Mouse (Mus musculus) forebrain, embryonic 15.5 days (tissue): ENCODE measurements around the gene Naa10. TPM values are rescaled to one million over a fixed set of nuclear protein-coding genes. Genes with fewer than 3 reads are reported as not detected.
A peak's percentile ranks its signal among the peaks of the same experiment; 100 is the strongest.

Experiments
- ATAC-seq: fragments of 200-750 bp; cut with Nextera tagmentation; replicated peaks from 2 replicates; pipeline ENCODE4 v1.8.0; 2017; ENCODE audit warnings: mild to moderate bottlenecking, moderate TSS enrichment, moderate library complexity
- H3K27ac ChIP-seq: fragments of 300-500 bp; sonication (generic); replicated peaks from 2 replicates; pipeline ENCODE4 v1.5.1; 2015; ENCODE audit warnings: mild to moderate bottlenecking, inconsistent platforms
- H3K27me3 ChIP-seq: fragments of 300-500 bp; sonication (generic); 2 replicates; pipeline ENCODE4 v1.6.1; 2015; ENCODE audit warnings: inconsistent platforms
- H3K36me3 ChIP-seq: fragments of 300-500 bp; sonication (generic); 2 replicates; pipeline ENCODE4 v1.6.1; 2015; ENCODE audit warnings: mild to moderate bottlenecking, inconsistent platforms
- H3K4me1 ChIP-seq: fragments of 300-500 bp; sonication (generic); 2 replicates; pipeline ENCODE4 v1.6.1; 2015; ENCODE audit warnings: inconsistent platforms
- H3K4me2 ChIP-seq: fragments of 300-500 bp; sonication (generic); replicated peaks from 2 replicates; pipeline ENCODE4 v1.6.1; 2015; ENCODE audit warnings: mild to moderate bottlenecking, inconsistent platforms
- H3K4me3 ChIP-seq: fragments of 300-500 bp; sonication (generic); 2 replicates; pipeline ENCODE4 v1.5.1; 2015; ENCODE audit warnings: mild to moderate bottlenecking, inconsistent platforms
- H3K9ac ChIP-seq: fragments of 300-500 bp; sonication (generic); replicated peaks from 2 replicates; pipeline ENCODE4 v1.6.1; 2015; ENCODE audit warnings: mild to moderate bottlenecking, inconsistent platforms
- H3K9me3 ChIP-seq: fragments of 300-500 bp; sonication (generic); 2 replicates; pipeline ENCODE4 v1.6.1; 2016; ENCODE audit warnings: inconsistent platforms
- WGBS: fragments of 180-500 bp; shearing (Covaris S2); methylation state at CpG from one replicate; pipeline ENCODE4 v1.1.7; 2015; ENCODE audit warnings: mixed read lengths; 5-methylcytosine and 5-hydroxymethylcytosine counted together
- polyA plus RNA-seq: library from polyadenylated mRNA; unstranded; fragments of >200 nt; fragmentation: Nextera tagmentation; extraction: Ambion mirVana; gene quantifications from 2 replicates; pipeline ENCODE4 v1.2.1, GENCODE M21; 2015

The Naa10 gene
- polyA plus RNA-seq, 1 experiment from 2014 or later, result 108 TPM

DNA sequence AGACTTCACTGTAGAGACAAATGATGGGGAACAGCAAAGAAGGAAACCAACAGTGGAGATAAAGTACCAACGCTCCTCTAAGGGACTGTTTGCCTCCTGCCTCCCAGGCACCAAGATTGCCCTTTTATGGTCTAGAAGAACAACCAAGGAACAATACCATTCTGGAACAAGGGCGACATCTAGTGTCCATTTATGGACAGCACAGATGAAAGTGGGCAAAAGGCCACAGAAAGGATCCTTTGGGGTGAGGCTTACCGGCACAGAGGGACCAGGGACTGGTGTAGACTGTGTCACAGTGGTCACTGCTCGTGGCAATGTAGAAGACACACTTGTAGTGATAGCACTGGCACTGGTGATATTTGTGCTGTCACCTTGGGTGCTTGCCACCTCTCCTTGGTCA lies 26.9 kb upstream of the Naa10 start:
- Histone ChIP-seq H3K36me3 (peaks cover 81% of the 10 kb centered on the region), H3K9me3 (no peaks in the 10 kb centered on the region), H3K27ac (no peak overlapping the region), H3K9ac (no peak overlapping the region), H3K4me1 (no peaks in the 10 kb centered on the region), H3K4me2 (no peak overlapping the region), H3K4me3 (no peak overlapping the region), H3K27me3 (no peaks in the 10 kb centered on the region)
- WGBS, result 36% methylated on average over 4 of the region's 4 CpGs
- peak; percentile 49 for ATAC-seq

DNA sequence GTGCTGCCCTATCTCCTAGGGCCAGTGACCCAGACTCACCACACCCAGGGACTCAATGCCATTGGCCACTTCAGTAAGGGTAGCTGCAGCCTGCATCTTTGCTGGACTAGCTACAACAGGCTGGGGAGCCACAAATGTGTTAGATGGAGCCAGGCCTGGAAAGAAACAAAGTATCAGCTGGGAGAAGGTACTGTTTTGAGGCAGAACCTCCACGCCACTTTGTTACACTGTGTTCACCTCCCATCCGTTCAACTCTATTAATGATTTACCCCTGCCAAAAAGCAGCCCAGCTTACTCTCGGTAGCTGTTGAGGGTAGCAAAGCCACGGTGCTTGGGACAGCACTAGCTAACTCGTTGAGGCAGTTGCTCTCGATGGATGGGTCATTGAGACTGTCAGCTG lies 25.2 kb upstream of the Naa10 start:
- no peaks in the 10 kb centered on the region for H3K9me3 ChIP-seq
- no peak overlapping the region for H3K4me3 ChIP-seq
- no peak for ATAC-seq
- H3K4me1 ChIP-seq, result no peaks in the 10 kb centered on the region
- H3K27ac ChIP-seq, result no peak overlapping the region
- H3K4me2 ChIP-seq, result no peak overlapping the region
- H3K9ac ChIP-seq, result no peak overlapping the region
- no peaks in the 10 kb centered on the region for H3K27me3 ChIP-seq
- H3K36me3 ChIP-seq, result peaks cover 74% of the 10 kb centered on the region
- WGBS, result 84% methylated on average over 6 of the region's 6 CpGs

DNA sequence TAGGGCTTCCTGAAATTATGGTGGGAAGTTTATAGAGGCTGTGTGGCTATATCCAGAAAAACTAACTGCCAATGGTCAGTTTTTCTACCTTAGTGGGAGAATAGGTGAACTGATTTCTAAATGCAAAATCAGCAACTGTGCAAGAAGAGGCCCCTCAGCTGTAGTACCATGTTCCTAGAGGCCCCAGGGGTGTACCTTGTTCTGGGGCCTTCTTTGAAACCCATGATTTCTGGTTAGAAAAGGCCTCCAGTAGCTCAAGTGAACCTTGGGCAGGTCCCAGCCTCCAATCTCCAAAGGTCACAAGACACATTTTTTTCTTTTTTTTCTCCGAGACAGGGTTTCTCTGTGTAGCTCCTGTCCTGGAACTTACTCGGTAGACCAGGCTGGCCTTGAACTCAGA lies 20.6 kb upstream of the Naa10 start:
- Histone ChIP-seq H3K27me3 (no peaks in the 10 kb centered on the region), H3K36me3 (peaks cover 43% of the 10 kb centered on the region), H3K9ac (no peak overlapping the region), H3K4me3 (no peak overlapping the region), H3K9me3 (no peaks in the 10 kb centered on the region), H3K27ac (no peak overlapping the region), H3K4me2 (no peak overlapping the region), H3K4me1 (no peaks in the 10 kb centered on the region)
- ATAC-seq, result no peak
- WGBS, result 75% methylated on average over 2 of the region's 2 CpGs

DNA sequence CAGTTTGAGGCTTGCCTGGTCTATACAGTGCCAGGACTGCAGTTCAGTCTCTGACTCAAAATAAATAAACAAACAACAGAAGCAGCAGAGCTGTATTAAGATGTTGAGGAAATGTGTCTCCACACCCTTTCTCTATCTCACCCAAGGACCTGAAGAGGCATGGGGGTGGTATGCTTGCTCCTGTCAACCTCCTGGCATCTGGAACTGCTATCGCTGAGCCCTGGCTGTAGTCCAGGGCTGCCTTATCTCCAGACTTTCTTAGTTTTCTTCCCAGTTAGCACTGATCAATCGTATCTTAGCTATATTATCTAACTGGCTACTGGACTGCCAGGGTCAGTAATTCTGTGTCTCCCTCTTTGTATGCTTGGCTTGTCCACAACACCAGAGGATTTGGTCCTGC lies 20.1 kb upstream of the Naa10 start:
- Histone ChIP-seq H3K36me3 (peaks cover 38% of the 10 kb centered on the region), H3K4me1 (no peaks in the 10 kb centered on the region), H3K9me3 (no peaks in the 10 kb centered on the region), H3K27ac (no peak overlapping the region), H3K4me3 (no peak overlapping the region), H3K9ac (no peak overlapping the region), H3K4me2 (no peak overlapping the region), H3K27me3 (no peaks in the 10 kb centered on the region)
- no peak for ATAC-seq
- WGBS, result 93% methylated on average over 2 of the region's 2 CpGs

DNA sequence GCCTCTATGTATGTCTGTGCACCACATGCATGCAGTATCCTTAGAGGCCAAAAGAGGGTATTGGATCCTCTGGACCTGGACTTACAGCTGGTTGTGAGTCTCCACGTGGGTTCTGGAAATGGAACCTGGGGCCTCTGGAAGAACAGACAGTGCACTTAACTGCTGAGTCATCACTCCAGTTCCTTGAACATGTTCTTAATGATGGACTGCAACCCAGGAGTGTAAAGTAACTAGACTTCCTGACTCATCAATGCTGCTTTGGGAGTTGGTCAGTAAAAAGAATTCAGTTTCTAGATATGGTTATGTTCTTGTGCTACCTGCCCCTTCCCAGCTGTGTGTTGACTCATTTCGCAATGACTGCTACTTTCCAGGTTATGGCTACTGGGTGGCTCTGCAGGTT lies 10.1 kb upstream of the Naa10 start:
- no peak for ATAC-seq
- 79% methylated on average over 2 of the region's 2 CpGs for WGBS

DNA sequence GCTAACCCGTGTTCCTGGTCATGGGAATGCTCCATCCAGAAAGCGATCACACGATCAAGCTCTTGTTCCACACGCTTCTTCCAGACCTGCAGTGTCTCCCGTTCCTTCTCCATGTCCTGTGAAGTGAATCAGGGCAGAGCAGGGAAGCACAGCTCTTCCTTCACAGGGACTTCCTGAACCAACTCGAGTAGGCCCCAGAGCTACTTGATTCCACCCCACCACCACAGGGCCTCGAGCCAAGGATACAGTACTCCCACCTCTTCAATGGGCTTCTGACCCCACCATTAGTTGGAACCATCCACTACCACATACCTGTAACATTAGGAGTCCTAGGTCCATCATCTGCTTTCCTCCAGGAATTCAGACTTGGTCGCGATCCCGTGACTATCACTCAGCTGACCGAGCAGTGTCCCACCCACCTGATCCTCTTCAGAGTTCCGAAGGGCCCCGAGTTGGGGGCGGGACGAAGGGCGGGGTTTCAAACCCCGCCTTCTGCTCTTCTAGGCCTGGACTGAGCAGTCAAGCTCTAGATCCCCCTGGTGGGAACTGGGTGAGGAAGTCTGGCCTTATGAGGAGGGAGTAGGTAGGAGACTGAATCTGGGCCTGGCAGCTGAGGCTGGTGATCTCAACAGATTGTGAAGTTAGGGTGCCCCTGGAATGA lies 8.8 kb upstream of the Naa10 start, which contains the start of gene Renbp:
Gene Renbp (minus strand): TSS at position 449 of the 661 bp plus-strand sequence.
- ATAC-seq, result 0 out of 2 replicates have a peak, but pooled peaks have one; percentile 60
- H3K9ac ChIP-seq, result no peak within 1 kb of the TSS
- H3K27me3 ChIP-seq, result no peaks in the 10 kb centered on the region
- no peaks in the 10 kb centered on the region for H3K4me1 ChIP-seq
- WGBS, result 48% methylated on average over 17 of the region's 17 CpGs
- H3K4me3 ChIP-seq, result no peak within 1 kb of the TSS
- no peak within 1 kb of the TSS for H3K4me2 ChIP-seq
- H3K9me3 ChIP-seq, result no peaks in the 10 kb centered on the region
- H3K27ac ChIP-seq, result no peak within 1 kb of the TSS
- no peaks in the 10 kb centered on the region for H3K36me3 ChIP-seq

More for the DNA sequence above, 10.1 kb upstream of the Naa10 start:
- H3K4me1 ChIP-seq, result no peaks in the 10 kb centered on the region
- no peak overlapping the region for H3K4me3 ChIP-seq
- H3K36me3 ChIP-seq, result no peaks in the 10 kb centered on the region
- H3K4me2 ChIP-seq, result no peak overlapping the region
- H3K9ac ChIP-seq, result no peak overlapping the region
- H3K9me3 ChIP-seq, result no peaks in the 10 kb centered on the region
- H3K27ac ChIP-seq, result no peak overlapping the region
- no peaks in the 10 kb centered on the region for H3K27me3 ChIP-seq

DNA sequence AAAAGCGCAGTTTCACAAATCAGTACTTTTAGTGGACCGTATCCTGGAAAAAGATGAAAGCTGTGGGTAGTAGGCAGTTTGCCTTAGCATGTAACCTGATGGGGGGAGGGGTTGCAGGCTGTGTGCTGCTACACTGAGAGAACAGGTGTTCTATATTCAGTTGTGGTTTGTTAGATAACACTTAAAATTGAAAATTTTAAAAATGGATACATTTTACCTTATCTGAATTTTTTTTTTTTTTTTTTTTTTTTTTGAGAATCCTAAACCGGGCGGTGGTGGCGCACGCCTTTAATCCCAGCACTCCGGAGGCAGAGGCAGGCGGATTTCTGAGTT lies 772 bp upstream of the Naa10 start:
- H3K9me3 ChIP-seq, result no peaks in the 10 kb centered on the region
- H3K4me2 ChIP-seq, result peak overlapping the region; percentile 67
- peak overlapping the region; percentile 84 for H3K27ac ChIP-seq
- H3K9ac ChIP-seq, result peak overlapping the region; percentile 76
- H3K4me3 ChIP-seq, result peak overlapping the region; percentile 63
- no peaks in the 10 kb centered on the region for H3K27me3 ChIP-seq
- WGBS, result 78% methylated on average over 8 of the region's 8 CpGs
- peak; percentile 14; the same call in 1 of the 2 replicates for ATAC-seq
- H3K4me1 ChIP-seq, result peaks cover 7% of the 10 kb centered on the region
- no peaks in the 10 kb centered on the region for H3K36me3 ChIP-seq

DNA sequence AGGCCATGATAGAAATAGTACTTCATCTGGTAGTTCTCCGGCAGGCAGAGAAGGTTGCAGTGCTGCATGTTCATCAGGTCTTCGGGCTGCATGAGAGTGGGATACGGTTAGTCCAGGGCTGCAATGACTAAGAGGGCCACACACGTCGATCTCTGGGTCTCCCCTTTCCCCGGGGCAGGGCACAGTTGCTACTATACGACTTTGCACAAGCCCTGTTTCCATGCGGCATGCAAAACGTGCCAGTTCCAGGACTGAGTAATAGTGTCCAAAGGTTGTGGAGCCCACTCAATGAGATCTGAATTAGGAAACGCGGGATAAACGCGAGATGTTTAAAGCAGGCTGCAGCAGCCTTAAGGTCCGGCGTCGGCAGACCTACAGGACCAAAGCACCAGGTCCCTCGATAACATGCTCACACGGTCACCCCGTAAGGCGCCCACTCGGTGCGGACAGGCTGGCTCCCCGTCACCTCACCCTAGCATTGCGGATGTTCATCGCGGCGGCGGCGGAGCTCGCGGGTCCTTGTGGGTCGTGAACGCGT lies 390 bp downstream of the Naa10 start:
- Histone ChIP-seq H3K4me3 (peak overlapping the region; percentile 63), H3K4me1 (peaks cover 7% of the 10 kb centered on the region), H3K27ac (peak overlapping the region; percentile 84), H3K9me3 (no peaks in the 10 kb centered on the region), H3K4me2 (peak overlapping the region; percentile 67), H3K9ac (peak overlapping the region; percentile 76), H3K27me3 (no peaks in the 10 kb centered on the region), H3K36me3 (no peaks in the 10 kb centered on the region)
- ATAC-seq, result peak; percentile 37
- 26% methylated on average over 34 of the region's 34 CpGs for WGBS

DNA sequence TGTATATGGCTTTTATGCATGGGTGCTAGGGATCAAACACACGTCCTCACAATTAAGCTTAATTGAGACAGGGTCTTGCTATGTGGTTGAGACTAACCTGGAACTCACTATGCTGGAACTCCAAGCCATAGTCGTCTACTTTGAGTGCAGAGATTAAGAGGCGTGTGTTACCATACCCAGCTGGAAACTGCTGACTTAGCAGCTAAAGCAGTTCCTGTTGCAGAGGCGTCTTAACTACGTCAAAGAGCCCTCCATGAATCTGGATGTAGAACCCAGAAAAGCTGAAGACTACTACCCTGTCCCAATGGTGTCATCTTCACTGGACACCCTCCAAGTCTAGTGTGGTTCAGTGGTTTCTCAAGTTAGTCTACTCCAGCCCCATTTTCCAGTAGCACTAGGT lies 3.1 kb downstream of the Naa10 start:
- no peak overlapping the region for H3K4me2 ChIP-seq
- no peaks in the 10 kb centered on the region for H3K27me3 ChIP-seq
- no peaks in the 10 kb centered on the region for H3K36me3 ChIP-seq
- WGBS, result 92% methylated on average over 5 of the region's 5 CpGs
- ATAC-seq, result no peak
- H3K9me3 ChIP-seq, result no peaks in the 10 kb centered on the region
- no peak overlapping the region for H3K27ac ChIP-seq
- no peak overlapping the region for H3K9ac ChIP-seq
- peaks cover 15% of the 10 kb centered on the region for H3K4me1 ChIP-seq
- H3K4me3 ChIP-seq, result no peak overlapping the region

DNA sequence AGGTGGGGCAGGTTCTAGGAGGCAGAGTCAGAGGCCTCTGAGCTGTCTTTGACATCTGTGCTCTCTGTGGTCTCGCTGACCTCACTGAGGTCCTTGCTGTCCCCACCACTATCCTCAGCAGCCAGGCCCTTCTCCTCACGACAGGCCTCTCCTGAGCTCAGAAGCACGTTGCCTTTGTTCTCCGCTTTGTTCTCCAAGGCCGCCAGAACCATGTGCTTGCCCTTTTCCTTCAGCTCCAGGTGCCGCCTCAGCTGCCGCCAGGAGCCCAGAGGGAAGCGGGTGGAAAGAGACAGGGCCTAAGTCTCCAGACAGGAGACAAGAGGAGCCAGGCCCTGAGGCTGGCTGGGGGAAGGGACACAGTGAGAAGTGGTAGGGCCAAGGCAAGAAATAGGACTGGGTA lies 4.8 kb downstream of the Naa10 start:
- Histone ChIP-seq H3K27ac (no peak overlapping the region), H3K4me3 (no peak overlapping the region), H3K36me3 (no peaks in the 10 kb centered on the region), H3K9ac (no peak overlapping the region), H3K27me3 (no peaks in the 10 kb centered on the region), H3K4me1 (peaks cover 15% of the 10 kb centered on the region), H3K9me3 (no peaks in the 10 kb centered on the region), H3K4me2 (no peak overlapping the region)
- 66% methylated on average over 8 of the region's 8 CpGs for WGBS
- no peak for ATAC-seq

DNA sequence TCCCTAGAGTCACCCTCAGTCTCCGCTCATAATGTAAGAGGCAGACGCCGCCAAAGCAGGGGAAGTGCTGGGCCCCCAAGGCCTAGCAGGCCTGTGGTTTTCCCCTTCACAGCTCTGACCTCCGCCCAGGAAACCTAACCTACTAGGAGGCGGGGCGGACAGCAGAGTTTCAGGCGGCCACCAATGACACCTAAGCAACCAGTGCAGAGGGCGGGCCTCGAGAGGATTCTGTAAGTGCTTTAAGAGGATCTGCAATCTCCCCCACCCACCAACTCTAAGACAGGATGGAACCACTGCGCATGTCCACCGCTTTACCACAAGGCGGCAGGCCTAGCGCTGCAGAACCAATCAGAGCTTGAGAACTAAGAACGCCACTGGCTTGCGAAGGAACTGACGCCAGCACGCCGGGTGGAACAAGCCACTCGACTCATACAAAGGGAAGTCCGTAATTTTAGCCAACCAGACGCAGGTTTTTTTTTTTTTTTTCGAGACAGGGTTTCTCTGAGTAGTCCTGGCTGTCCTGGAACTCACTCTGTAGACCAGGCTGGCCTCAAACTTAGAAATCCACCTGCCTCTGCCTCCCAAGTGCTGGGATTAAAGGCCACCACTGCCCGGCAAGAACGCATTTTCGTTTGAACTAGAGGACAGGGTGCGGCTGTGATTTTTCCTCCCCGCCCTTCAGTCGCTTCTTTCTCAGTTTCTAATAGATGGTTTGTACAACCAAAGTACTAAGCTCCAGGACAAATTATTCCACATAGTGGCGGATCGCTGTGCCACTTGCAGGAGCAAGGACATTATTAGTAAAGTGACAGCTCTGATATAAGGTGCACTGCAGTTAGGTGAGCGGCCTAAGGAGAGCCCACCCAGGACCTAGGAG lies 6.7 kb downstream of the Naa10 start:
- H3K27ac ChIP-seq, result peak overlapping the region; percentile 83
- H3K9ac ChIP-seq, result peak overlapping the region; percentile 35
- H3K4me2 ChIP-seq, result peak overlapping the region; percentile 41
- ATAC-seq, result peak; percentile 98
- no peaks in the 10 kb centered on the region for H3K36me3 ChIP-seq
- H3K9me3 ChIP-seq, result no peaks in the 10 kb centered on the region
- H3K27me3 ChIP-seq, result no peaks in the 10 kb centered on the region
- H3K4me3 ChIP-seq, result peak overlapping the region; percentile 30
- WGBS, result 33% methylated on average over 31 of the region's 31 CpGs
- H3K4me1 ChIP-seq, result peaks cover 7% of the 10 kb centered on the region; the same call in 1 of the 2 replicates

DNA sequence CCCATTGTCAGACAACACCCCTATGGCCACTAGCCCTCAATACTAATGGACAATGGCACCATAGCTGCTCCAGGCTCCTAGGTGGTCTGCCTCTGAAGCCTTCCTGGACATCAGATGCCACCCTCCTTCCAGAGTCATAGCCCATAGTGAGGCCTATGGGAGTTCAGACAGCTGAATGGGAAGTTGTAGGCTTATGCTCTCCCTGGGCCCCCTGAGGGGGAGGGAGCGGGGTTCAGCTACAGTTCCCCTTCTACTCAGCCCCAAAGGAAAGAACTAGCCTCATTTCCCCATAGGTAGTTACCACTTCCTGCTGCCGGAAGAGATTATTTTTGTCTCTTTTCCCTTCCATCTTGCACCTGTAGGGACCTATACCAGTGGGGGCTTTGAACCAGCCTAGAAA lies 10.2 kb downstream of the Naa10 start:
- H3K4me1 ChIP-seq, result peaks cover 7% of the 10 kb centered on the region; the same call in 1 of the 2 replicates
- 76% methylated on average over 2 of the region's 2 CpGs for WGBS

More for the DNA sequence above, 10.2 kb downstream of the Naa10 start:
- H3K4me2 ChIP-seq, result no peak overlapping the region
- ATAC-seq, result no peak
- H3K36me3 ChIP-seq, result no peaks in the 10 kb centered on the region
- H3K9me3 ChIP-seq, result no peaks in the 10 kb centered on the region
- no peak overlapping the region for H3K4me3 ChIP-seq
- H3K27me3 ChIP-seq, result no peaks in the 10 kb centered on the region
- H3K27ac ChIP-seq, result no peak overlapping the region
- H3K9ac ChIP-seq, result no peak overlapping the region
